Mouse (Mus musculus) C2C12 (cell line): ENCODE measurements around the gene Zbtb18. TPM values are rescaled to one million over a fixed set of nuclear protein-coding genes. Genes with fewer than 3 reads are reported as not detected.

Experiments used
- H3K27me3 ChIP-seq: one replicate; pipeline ENCODE4 v1.6.1; 2011; ENCODE audit not compliant: control insufficient read depth, insufficient read depth, insufficient read length
- H3K36me3 ChIP-seq: one replicate; pipeline ENCODE4 v1.6.1; 2011; ENCODE audit not compliant: control insufficient read depth, insufficient read depth
- H3K4me3 ChIP-seq: one replicate; pipeline ENCODE4 v1.5.1; 2011; ENCODE audit warnings: mild to moderate bottlenecking, control low read depth; ENCODE audit not compliant: poor library complexity, insufficient read depth, severe bottlenecking
- H3K79me2 ChIP-seq: one replicate; pipeline ENCODE4 v1.6.1; 2011; ENCODE audit not compliant: control insufficient read depth, insufficient read depth
- H3K79me3 ChIP-seq: one replicate; pipeline ENCODE4 v1.6.1; 2011; ENCODE audit warnings: low read depth, control low read depth
- H3ac ChIP-seq: one replicate; pipeline ENCODE3; 2011; ENCODE audit warnings: low read depth; ENCODE audit not compliant: control insufficient read depth, insufficient read length
- CEBPB ChIP-seq: IDR thresholded peaks from one replicate; pipeline ENCODE4 v1.6.1; 2011; ENCODE audit warnings: low read depth, mild to moderate bottlenecking, control low read depth, moderate library complexity
- CTCF ChIP-seq: IDR thresholded peaks from one replicate; pipeline ENCODE4 v1.5.1; 2011; ENCODE audit not compliant: control insufficient read depth, insufficient read depth, insufficient read length
- FOSL1 ChIP-seq: IDR thresholded peaks from one replicate; pipeline ENCODE4 v1.8.0; 2011; ENCODE audit warnings: mild to moderate bottlenecking, low read length; ENCODE audit not compliant: poor library complexity, insufficient read depth, severe bottlenecking
- MAX ChIP-seq: IDR thresholded peaks from one replicate; pipeline ENCODE4 v1.6.1; 2011; ENCODE audit warnings: mild to moderate bottlenecking, control low read depth
- MYOD1 ChIP-seq: IDR thresholded peaks from one replicate; pipeline ENCODE4 v1.6.1; 2011; ENCODE audit warnings: low read depth; ENCODE audit not compliant: control insufficient read depth, insufficient read length
- MYOG ChIP-seq: IDR thresholded peaks from one replicate; pipeline ENCODE4 v1.6.1; 2011; ENCODE audit not compliant: control insufficient read depth, insufficient read length; ENCODE audit errors: extremely low read depth
- USF1 ChIP-seq: IDR thresholded peaks from one replicate; pipeline ENCODE4 v1.6.1; 2011; ENCODE audit warnings: low read depth, mild to moderate bottlenecking, control low read depth, moderate library complexity
- polyA plus RNA-seq: library from polyadenylated mRNA; unstranded; fragments of >200 nt; fragmentation: generic; extraction: Trizol; gene quantifications from one replicate; pipeline ENCODE4 v1.2.1, GENCODE M21; 2012; ENCODE audit warnings: missing spikeins

The Zbtb18 gene
- polyA plus RNA-seq, 1 experiment: 7.5 TPM

DNA sequence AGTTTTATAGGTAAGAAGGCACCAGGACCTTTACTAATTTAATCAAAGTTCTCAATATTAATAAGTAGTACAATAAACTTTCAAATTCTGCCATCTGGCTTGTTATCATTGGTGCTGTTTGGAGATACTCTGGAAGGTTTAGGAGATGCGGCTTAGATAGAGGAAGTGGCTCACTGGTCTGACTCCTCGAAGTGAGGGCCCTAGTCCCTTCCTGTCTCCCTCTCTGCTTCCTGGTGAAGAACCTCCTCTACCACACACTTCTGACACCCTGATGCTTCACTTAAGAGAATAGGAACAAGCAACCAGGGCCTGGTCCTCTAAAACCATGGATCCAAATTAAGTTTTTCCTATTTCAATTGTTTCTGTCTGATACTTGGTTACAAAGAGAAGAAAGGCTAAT lies 36.4 kb downstream of the Zbtb18 start:
- TF ChIP-seq MAX: no peak
- no peak for TF ChIP-seq CEBPB
- no peak for TF ChIP-seq MYOG
- no peak for TF ChIP-seq CTCF
- no peak for TF ChIP-seq MYOD1
- no peak for TF ChIP-seq FOSL1
- TF ChIP-seq USF1: no peak
- peaks cover 8% of the 10 kb centered on the region for H3K27me3 ChIP-seq
- H3K79me2 ChIP-seq: no peaks in the 10 kb centered on the region
- H3K4me3 ChIP-seq: no peak overlapping the region
- no peaks in the 10 kb centered on the region for H3K36me3 ChIP-seq
- H3K79me3 ChIP-seq: no peaks in the 10 kb centered on the region
- H3ac ChIP-seq: no peak overlapping the region

DNA sequence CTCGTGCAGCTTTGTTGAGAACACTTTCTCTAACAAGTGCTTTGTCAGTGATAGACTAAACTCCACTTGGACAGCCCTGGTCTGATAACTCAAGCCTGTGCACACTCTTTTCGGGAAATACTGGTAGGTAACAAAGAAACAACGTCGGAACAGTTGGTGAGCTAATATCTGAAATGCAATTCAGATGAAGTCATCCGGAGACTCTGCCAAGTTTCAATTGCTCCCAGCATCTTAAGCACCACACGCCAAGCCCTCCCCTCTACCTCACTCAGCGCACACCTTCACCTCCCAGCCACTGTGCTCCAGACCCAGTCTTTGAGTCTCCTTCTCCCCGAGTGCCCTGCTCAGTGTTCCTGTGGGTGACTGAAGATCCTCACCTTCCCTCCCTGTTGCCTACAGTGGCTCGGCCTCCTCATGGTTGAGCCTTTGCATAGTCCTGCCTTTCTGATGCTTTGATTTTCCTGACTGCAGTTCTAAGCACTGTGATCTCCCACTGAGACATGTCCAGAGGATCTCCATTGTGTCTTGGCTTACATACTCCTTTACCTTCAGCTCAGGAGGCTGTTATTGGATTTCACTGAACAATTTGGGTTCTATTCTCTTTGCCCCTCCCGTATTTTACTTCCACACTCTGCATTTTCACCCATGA lies 37.3 kb downstream of the Zbtb18 start:
- peaks cover 12% of the 10 kb centered on the region for H3K27me3 ChIP-seq
- no peak for TF ChIP-seq MYOD1
- no peak for TF ChIP-seq MYOG
- no peak for TF ChIP-seq CTCF
- TF ChIP-seq CEBPB: no peak
- TF ChIP-seq FOSL1: no peak
- TF ChIP-seq MAX: no peak
- TF ChIP-seq USF1: no peak
- no peak overlapping the region for H3ac ChIP-seq
- no peaks in the 10 kb centered on the region for H3K79me3 ChIP-seq
- no peak overlapping the region for H3K4me3 ChIP-seq
- no peaks in the 10 kb centered on the region for H3K36me3 ChIP-seq
- H3K79me2 ChIP-seq: no peaks in the 10 kb centered on the region

DNA sequence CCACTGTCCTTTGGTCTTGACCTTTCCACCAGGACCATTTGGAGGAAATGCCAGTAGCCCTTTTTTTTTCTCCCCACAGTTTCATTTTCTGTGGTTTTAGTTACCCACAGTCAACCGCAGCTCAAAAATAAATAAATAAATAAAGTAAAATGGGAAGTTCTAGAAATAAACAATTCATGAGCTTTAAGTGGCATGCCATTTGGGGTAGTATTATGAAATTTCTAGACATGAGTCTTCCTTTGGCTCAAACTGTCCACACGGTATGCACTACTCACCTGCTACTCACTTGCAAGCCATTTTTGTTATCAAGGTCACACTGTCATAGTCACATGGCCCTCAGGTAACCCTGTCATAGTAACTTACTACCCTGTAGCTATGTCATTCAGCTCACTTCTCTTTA lies 41.5 kb downstream of the Zbtb18 start:
- H3K36me3 ChIP-seq: no peaks in the 10 kb centered on the region
- H3K27me3 ChIP-seq: peaks cover 21% of the 10 kb centered on the region
- TF ChIP-seq CEBPB (no peak), CTCF (no peak), FOSL1 (no peak)
- H3K79me2 ChIP-seq: no peaks in the 10 kb centered on the region
- H3K4me3 ChIP-seq: no peak overlapping the region
- H3K79me3 ChIP-seq: no peaks in the 10 kb centered on the region
- no peak overlapping the region for H3ac ChIP-seq

DNA sequence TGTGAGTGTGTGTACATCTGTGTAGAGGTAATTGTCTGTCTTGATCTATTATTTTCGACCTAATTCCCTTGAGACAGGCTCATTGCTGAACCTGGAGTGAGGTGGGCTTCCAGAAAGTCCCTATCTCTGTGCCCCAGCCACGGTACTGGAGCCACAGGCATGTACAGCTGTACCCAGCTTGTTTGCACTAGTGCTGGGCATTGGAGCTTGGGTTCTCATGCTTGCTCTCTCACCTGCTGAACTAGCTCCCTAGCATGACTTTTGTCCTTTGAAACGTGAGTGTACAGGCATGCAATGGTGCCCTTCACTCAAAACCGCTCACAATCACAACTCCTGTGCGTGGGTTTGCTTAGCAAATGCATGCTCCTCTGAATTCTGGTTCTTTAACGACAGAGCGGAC lies 42.1 kb downstream of the Zbtb18 start:
- no peaks in the 10 kb centered on the region for H3K79me3 ChIP-seq
- TF ChIP-seq MAX (no peak), CEBPB (no peak), MYOD1 (no peak), MYOG (no peak), FOSL1 (no peak), USF1 (no peak), CTCF (no peak)
- no peaks in the 10 kb centered on the region for H3K79me2 ChIP-seq
- H3K27me3 ChIP-seq: peaks cover 21% of the 10 kb centered on the region
- H3ac ChIP-seq: no peak overlapping the region
- no peaks in the 10 kb centered on the region for H3K36me3 ChIP-seq
- H3K4me3 ChIP-seq: no peak overlapping the region

DNA sequence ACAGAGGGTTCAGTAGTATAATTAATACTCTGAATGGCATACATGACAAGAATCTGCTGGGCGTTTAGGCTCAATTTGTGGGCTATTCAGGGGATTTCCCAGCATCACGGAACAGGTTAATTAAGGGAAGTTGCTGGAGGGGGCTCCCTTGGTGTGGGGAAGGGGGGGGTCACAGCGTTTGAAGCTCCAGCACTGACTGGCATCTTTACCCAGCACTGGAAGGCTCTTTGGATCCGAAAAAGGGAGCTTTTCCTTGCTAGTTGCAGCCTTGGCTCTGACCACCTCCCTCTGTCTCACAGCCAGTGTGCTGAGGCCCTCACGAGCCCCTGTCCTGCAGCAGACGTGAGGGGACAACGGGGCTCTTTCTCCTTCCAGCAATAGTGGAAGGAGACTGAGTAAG lies 42.5 kb downstream of the Zbtb18 start:
- H3K27me3 ChIP-seq: peaks cover 17% of the 10 kb centered on the region
- H3ac ChIP-seq: no peak overlapping the region
- no peaks in the 10 kb centered on the region for H3K79me2 ChIP-seq
- no peak for TF ChIP-seq MAX
- no peak for TF ChIP-seq MYOD1
- TF ChIP-seq FOSL1: no peak
- no peak for TF ChIP-seq CTCF
- no peak for TF ChIP-seq MYOG
- TF ChIP-seq CEBPB: no peak
- no peak for TF ChIP-seq USF1
- no peak overlapping the region for H3K4me3 ChIP-seq
- H3K36me3 ChIP-seq: no peaks in the 10 kb centered on the region
- no peaks in the 10 kb centered on the region for H3K79me3 ChIP-seq

DNA sequence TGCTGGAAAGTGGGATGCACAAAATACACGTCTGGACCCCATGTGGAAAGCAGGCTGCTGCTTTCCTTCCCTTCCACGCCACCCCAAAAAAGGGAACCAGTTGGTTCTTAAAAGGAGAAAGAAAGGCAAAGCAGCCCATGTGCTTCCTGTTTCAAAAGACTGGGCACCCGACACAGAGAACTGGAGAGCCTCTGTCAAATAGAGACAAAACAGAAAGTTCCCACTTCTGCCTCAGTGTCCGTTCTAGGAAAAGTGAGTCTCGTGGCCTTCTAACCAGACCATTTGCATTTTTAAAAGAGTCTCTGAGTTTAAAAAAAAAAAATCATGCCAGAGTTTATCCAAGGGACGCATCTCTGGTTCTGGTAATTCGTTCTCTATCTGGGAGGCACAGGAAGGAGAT lies 47.7 kb downstream of the Zbtb18 start:
- no peaks in the 10 kb centered on the region for H3K79me3 ChIP-seq
- H3ac ChIP-seq: no peak overlapping the region
- no peak for TF ChIP-seq FOSL1
- TF ChIP-seq MYOG: no peak
- TF ChIP-seq USF1: no peak
- TF ChIP-seq MAX: no peak
- TF ChIP-seq MYOD1: no peak
- TF ChIP-seq CTCF: no peak
- TF ChIP-seq CEBPB: no peak
- H3K36me3 ChIP-seq: no peaks in the 10 kb centered on the region
- no peak overlapping the region for H3K4me3 ChIP-seq
- peaks cover 12% of the 10 kb centered on the region for H3K27me3 ChIP-seq
- no peaks in the 10 kb centered on the region for H3K79me2 ChIP-seq
